Mouse (Mus musculus) kidney, adult 2 months (tissue): Measurements from ENCODE around the gene Slc26a11.

Experiments used
- CTCF ChIP-seq: fragments of 200-500 bp; conservative IDR thresholded peaks from 2 replicates; pipeline ENCODE4 v1.5.1; 2011; ENCODE audit warnings: low read depth, mild to moderate bottlenecking, control low read depth, low read length, moderate library complexity, mixed read lengths; ENCODE audit not compliant: insufficient read depth, insufficient read length
- POLR2A ChIP-seq: fragments of 200-500 bp; IDR thresholded peaks from one replicate; pipeline ENCODE4 v1.6.1; 2011; ENCODE audit warnings: low read depth, low read length, control low read depth

- TF ChIP-seq CTCF (no peak), POLR2A (no peak)
Measured at GRCm38 (mm10) chr11:119420426-119420825, 65.1 kb downstream of the Slc26a11 start.
